Mouse (Mus musculus) left cerebral cortex, adult 11 months (tissue): ENCODE results near the gene Smurf2.
"Not testable (repeated sequence)": the region's sequence is repeated elsewhere in the genome, so short reads cannot be mapped to it uniquely, and the experiment has no call there.

Experiments used
- DNase-seq: peaks from one replicate; pipeline ENCODE4 v3.0.0; 2022; ENCODE audit warnings: low spot score

The Smurf2 gene

DNA sequence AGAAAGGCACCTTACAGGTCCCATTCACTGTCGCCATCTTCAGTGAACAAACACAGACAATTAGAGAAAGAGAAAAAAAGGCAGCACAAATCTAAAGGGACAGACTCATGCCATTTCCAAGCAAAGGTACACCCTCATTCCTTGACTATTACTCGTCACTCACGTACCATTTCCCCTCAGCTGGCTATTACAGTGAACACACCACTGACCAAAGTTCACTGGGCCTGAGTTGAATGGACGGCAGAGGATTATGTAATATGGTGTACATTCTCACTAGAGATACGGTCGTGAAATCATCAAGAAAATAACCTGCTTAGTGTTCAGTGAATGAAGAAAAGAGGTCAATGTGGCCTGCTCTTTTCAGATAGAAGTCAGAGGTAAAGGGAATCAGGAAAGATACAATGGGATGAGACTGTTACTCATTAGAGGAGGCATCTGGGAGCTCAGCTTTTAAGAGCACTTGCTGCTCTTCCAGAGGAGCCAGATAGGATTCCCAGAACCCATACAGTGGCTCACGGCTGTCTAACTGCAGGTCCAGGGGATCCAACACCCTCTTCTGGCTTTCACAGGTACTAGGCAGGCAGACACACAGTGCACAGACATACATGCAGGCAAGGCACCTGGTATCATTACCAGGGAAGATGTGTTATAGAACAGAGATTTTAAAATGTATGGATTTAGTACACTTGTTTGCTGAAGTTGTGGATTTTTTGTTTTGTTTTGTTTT lies 107.9 kb downstream of the Smurf2 start:
- DNase-seq = no peak

DNA sequence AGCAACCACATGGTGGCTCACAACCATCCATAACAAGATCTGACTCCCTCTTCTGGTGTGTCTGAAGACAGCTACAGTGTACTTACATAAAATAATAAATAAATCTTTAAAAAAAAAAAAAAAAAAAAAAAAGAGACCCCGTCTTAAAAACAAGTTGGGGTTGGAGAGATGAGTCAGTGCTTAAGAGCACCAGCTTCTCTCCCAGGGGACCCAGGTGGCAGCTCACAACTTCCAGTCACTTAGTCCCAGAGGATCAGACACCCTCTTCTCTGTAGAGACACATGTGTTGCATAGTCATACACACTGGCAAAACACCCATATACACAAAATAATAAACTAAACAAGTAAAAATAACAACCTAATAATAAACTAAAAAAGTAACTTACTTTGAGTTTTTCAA lies 113.1 kb downstream of the Smurf2 start:
- not testable (repeated sequence) for DNase-seq

- no peak for DNase-seq
These were observed 118.4 kb downstream of the Smurf2 start for GRCm38 (mm10) chr11:106802069-106802627.

- no peak for DNase-seq
These were observed 124.8 kb downstream of the Smurf2 start for GRCm38 (mm10) chr11:106795679-106796078.

- DNase-seq = no peak
These were observed 126.7 kb downstream of the Smurf2 start for GRCm38 (mm10) chr11:106793846-106794245.

GRCm38 (mm10) chr11:106789649-106790048 lies 130.9 kb downstream of the Smurf2 start:
- no peak for DNase-seq

- peak; percentile 98 for DNase-seq
These were observed 131.6 kb downstream of the Smurf2 start, which contains the start of the genes Ddx5 and Cep95 for GRCm38 (mm10) chr11:106788775-106789459. Ddx5 (minus strand) TSS chr11:106789185. Cep95 (plus strand) TSS chr11:106789252.

DNA sequence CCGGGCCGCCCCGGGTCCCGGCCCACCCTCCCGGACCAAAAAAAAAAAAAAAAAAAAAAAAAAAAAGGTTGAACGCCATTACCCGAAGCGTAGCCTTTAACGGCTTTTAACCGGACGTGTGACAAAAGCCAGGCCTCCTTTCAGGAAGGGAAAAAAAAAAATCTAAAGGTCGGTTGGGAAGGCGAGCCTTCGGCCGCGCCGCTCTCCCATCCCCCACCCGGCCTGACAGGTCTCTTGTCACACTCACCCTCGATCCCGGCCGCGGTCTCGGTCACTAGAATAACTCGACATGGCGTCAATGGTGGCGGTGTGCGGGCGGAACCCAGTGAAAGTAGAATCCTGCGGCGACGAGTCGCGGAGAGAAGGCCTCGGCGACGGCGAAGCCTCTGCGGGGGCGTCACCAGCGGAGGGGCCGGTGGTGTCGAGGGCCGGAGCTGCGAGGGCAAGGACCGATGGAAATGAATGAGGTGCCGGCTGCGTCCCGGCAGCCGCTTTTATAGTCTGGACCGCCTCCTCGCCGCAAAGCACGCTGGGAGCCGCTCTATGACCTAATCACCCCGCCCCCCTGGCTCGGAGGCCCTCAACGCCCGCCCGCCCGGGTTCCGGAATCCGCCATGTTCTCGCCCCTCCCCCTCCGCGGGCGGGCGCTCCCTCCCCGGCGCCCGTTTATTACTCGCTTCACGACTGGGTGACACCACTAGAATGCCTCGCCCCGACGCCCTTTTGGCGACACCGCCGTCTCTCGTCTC lies 132.3 kb downstream of the Smurf2 start:
- peak; percentile 94 for DNase-seq

- peak; percentile 79 for DNase-seq
These were observed 133.1 kb downstream of the Smurf2 start for GRCm38 (mm10) chr11:106787131-106788025.

- no peak for DNase-seq
These were observed 135.5 kb downstream of the Smurf2 start for GRCm38 (mm10) chr11:106785043-106785442.

GRCm38 (mm10) chr11:106784476-106784875 lies 136.0 kb downstream of the Smurf2 start:
- DNase-seq = no peak

DNA sequence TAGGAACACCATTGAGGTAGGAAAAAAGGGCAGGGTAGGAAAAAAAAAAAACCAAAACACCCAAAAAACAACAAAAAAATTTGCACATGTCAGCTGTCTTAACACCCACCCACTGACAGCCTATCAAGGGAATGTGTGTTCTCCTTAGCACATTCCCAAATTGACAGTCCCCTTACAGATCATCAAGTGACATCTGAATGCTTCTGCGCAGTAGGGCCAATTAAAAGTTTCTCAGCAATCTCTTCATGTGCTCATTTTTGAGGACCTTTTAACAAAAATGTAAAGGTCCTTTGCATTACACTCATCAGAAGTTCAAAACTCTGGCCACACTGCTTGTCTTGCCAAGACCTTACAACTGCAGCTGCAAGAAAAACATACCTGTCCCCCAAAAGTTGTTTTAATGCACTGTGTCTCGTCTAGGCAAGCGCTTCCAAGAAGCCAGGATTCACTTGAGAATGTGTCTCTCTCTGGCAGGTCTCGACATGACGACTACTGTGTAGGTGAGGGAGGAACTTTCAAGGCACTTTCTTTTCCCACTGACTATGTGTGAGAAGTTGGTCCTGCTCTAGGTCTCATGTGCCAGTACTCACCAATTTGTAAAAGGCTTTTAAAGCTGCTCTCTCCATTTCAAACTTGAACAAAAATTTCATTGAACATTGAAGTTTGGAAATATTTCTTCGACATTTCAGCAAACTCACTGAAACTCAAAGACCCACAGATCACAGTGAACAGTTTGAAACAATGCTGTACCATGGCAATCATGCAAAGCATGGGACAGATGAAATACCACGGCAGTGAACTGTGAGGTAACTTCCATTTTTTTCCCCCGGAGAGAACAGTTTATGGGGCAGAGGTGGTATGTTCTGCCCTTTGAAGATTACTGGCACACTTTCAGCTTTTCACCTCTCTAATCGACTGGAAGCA lies 137.4 kb downstream of the Smurf2 start:
- DNase-seq = no peak

- DNase-seq = not testable (repeated sequence)
These were observed 138.2 kb downstream of the Smurf2 start for GRCm38 (mm10) chr11:106782271-106782670.

DNA sequence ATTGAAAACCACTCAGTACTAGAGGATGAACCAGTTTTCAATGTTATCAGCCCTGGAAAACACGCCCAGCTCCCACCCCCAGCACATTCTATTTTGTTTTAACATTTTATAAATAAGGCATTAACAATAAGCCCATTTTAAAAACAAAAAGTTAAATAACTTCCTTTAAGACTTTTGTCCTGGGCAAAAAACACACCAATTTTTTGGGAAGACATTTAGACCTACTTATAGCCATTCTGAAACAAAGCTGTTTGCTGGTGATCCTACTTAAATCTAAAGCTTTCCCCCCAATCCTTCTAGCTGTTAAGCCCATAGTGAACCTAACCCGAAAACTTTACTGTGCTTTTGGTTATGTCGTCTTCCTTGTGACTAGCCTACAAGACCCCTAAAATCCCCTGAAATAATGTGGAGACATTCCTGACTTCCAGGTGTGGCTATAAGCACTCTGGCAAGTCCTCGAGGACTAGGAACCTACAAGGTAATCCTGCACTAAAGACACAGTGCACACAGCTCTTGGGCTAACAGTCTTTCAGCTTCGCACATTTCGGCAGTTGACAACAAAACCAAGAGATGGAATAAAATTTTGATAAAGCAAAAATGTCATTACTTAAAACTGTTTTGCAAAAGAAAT lies 139.8 kb downstream of the Smurf2 start:
- no peak for DNase-seq

DNA sequence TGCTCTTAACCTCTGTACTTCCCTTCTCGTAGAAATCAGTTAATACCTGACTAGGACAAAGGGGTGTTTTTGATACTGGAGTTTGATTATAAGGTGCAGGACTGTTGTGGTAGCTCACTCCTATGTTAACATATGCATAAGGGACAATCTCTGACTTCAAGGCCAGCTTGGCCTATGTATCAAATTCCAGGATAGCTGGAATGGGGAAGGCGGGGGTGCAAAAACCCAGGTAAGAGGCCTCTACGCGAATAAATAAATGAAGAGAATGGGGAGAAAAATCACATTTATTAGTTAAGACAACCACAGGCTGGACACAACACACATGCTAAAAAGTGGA lies 140.5 kb downstream of the Smurf2 start:
- no peak for DNase-seq

- peak; percentile 87 for DNase-seq
These were observed 141.0 kb downstream of the Smurf2 start, which contains the start of gene Polg2 for GRCm38 (mm10) chr11:106779388-106780088. Polg2 (minus strand) TSS chr11:106779537.

GRCm38 (mm10) chr11:106778589-106779387 lies 141.7 kb downstream of the Smurf2 start:
- DNase-seq = no peak

DNA sequence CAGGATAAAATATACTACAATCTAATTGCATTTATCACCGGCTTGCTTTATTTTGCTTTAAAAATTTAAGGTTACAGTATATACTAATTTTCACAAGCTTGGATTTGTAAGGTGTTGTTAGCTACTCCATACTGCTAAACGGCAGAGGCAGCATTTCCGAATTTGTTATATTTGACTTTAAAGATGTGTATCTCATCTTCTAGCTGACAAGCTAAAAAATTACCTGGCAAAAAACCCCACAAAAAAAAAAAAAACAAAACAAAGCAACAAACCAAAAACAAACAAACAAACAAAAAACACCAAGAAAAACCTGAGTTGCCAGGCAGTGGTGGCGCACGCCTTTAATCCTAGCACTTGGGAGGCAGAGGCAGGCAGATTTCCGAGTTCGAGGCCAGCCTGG lies 142.4 kb downstream of the Smurf2 start:
- no peak for DNase-seq
